Mouse (Mus musculus) CH12F3 (cell line): Measurements from ENCODE around the gene Snx10.

ENCODE experiments used
- in situ Hi-C: fragments of 300-500 bp; cut with MboI; formaldehyde crosslinking; loops from 2 replicates; pipeline ENCODE4 v1.14.3; 2020; ENCODE audit warnings: low sequenced_read_pairs

Gene Snx10

GRCm38 (mm10) chr6:51533467-51534200 is 9.9 kb downstream of the Snx10 start:
- in situ Hi-C loops: no loop called here

- in situ Hi-C loops: no loop called here
Observed at GRCm38 (mm10) chr6:51535571-51535970, 11.9 kb downstream of the Snx10 start.

GRCm38 (mm10) chr6:51540525-51540924 is 16.8 kb downstream of the Snx10 start:
- in situ Hi-C loops: no loop called here

- in situ Hi-C loops: no loop called here
Observed at GRCm38 (mm10) chr6:51541422-51541821, 17.7 kb downstream of the Snx10 start.

GRCm38 (mm10) chr6:51542147-51542546 is 18.4 kb downstream of the Snx10 start:
- in situ Hi-C loops: no loop called here

GRCm38 (mm10) chr6:51543639-51544117 is 20.0 kb downstream of the Snx10 start:
- in situ Hi-C loops: no loop called here

- in situ Hi-C loops: no loop called here
Observed at GRCm38 (mm10) chr6:51544118-51544681, 20.5 kb downstream of the Snx10 start.

- in situ Hi-C loops: no loop called here
Observed at GRCm38 (mm10) chr6:51545219-51545859, 21.6 kb downstream of the Snx10 start.

GRCm38 (mm10) chr6:51546085-51546484 is 22.4 kb downstream of the Snx10 start:
- in situ Hi-C loops: no loop called here

- in situ Hi-C loops: no loop called here
Observed at GRCm38 (mm10) chr6:51548757-51549156, 25.1 kb downstream of the Snx10 start.

GRCm38 (mm10) chr6:51551267-51551802 is 27.6 kb downstream of the Snx10 start:
- in situ Hi-C loops: no loop called here

- in situ Hi-C loops: no loop called here
Observed at GRCm38 (mm10) chr6:51556562-51556961, 32.9 kb downstream of the Snx10 start.

GRCm38 (mm10) chr6:51558311-51558710 is 34.6 kb downstream of the Snx10 start:
- in situ Hi-C loops: no loop called here

- in situ Hi-C loops: no loop called here
Observed at GRCm38 (mm10) chr6:51566771-51567680, 43.3 kb downstream of the Snx10 start.

GRCm38 (mm10) chr6:51569086-51569485 is 45.4 kb downstream of the Snx10 start:
- in situ Hi-C loops: no loop called here

GRCm38 (mm10) chr6:51573136-51573535 is 49.4 kb downstream of the Snx10 start:
- in situ Hi-C loops: loop anchor here (10.0 kb wide), 1 partner anchor 358 kb away; no protein-coding TSS in a partner anchor

- in situ Hi-C loops: loop anchor here (10.0 kb wide), 1 partner anchor 359 kb away; no protein-coding TSS in a partner anchor
Observed at GRCm38 (mm10) chr6:51574132-51574531, 50.4 kb downstream of the Snx10 start.

GRCm38 (mm10) chr6:51578415-51578814 is 54.7 kb downstream of the Snx10 start:
- in situ Hi-C loops: loop anchor here (10.0 kb wide), 1 partner anchor 364 kb away; no protein-coding TSS in a partner anchor

- in situ Hi-C loops: loop anchor here (5.0 to 10.0 kb wide), 2 partner anchors 205 to 642 kb away; partner anchors contain the start of gene Hoxa7
Observed at GRCm38 (mm10) chr6:51580040-51580680, 56.5 kb downstream of the Snx10 start.

GRCm38 (mm10) chr6:51581418-51581817 is 57.7 kb downstream of the Snx10 start:
- in situ Hi-C loops: loop anchor here (5.0 to 10.0 kb wide), 2 partner anchors 207 to 641 kb away; partner anchors contain the start of gene Hoxa7
